Mouse (Mus musculus) left cerebral cortex, adult 18-20 months (tissue): ENCODE data around the gene Rnasel. TPM values are rescaled to one million over a fixed set of nuclear protein-coding genes. Genes with fewer than 3 reads are reported as not detected.
A peak's percentile ranks its signal among the peaks of the same experiment; 100 is the strongest.

Experiments
- DNase-seq, 2 experiments: peaks; one replicate each; pipeline ENCODE4 v3.0.0; 2021 to 2022; ENCODE audit warnings: low spot score in 2 of 2, mixed read lengths in 1 of 2
- long read RNA-seq, 2 experiments: library from polyadenylated mRNA; stranded (forward); transcript quantifications; one replicate each; pipeline ENCODE4 v2.0.0; 2021
- total RNA-seq, 2 experiments: library from RNA; stranded (reverse); gene quantifications; 2 replicates each; pipeline ENCODE4 v1.2.3; 2021

Gene Rnasel
- total RNA-seq, result 10 to 100 TPM; 11.7 to 13.4 TPM
- long read RNA-seq, experiment 1, partial matches to known transcripts, result 0 of 4 reads
- long read RNA-seq, experiment 1, other reads (novel, unspliced or antisense), result 4 of 4 reads
- long read RNA-seq, experiment 2, partial matches to known transcripts, result 0 of 1 reads
- long read RNA-seq, experiment 2, other reads (novel, unspliced or antisense), result 1 of 1 reads

- peak; percentile 64 to 68 for DNase-seq
These were observed at the start of gene Rnasel for GRCm38 (mm10) chr1:153749211-153749801. Gene Rnasel (plus strand): TSS chr1:153749426.

GRCm38 (mm10) chr1:153700448-153701063, 48.7 kb upstream of the Rnasel start:
- DNase-seq, result no peak

- DNase-seq, result no peak
These were observed 47.8 kb upstream of the Rnasel start for GRCm38 (mm10) chr1:153701461-153701860.

- no peak for DNase-seq
These were observed 46.9 kb upstream of the Rnasel start for GRCm38 (mm10) chr1:153702166-153702852.

GRCm38 (mm10) chr1:153702853-153703410, 46.3 kb upstream of the Rnasel start:
- no peak for DNase-seq

GRCm38 (mm10) chr1:153703445-153703991, 45.7 kb upstream of the Rnasel start:
- DNase-seq, result peak in 1 of 2 experiments; percentile 32

GRCm38 (mm10) chr1:153704174-153704573, 45.1 kb upstream of the Rnasel start:
- DNase-seq, result no peak

- DNase-seq, result no peak
These were observed 44.2 kb upstream of the Rnasel start for GRCm38 (mm10) chr1:153704996-153705395.

GRCm38 (mm10) chr1:153708626-153709025, 40.6 kb upstream of the Rnasel start:
- no peak for DNase-seq

- no peak for DNase-seq
These were observed 39.8 kb upstream of the Rnasel start for GRCm38 (mm10) chr1:153709451-153709850.

- no peak for DNase-seq
These were observed 37.5 kb upstream of the Rnasel start for GRCm38 (mm10) chr1:153711544-153712262.

- DNase-seq, result no peak
These were observed 36.6 kb upstream of the Rnasel start for GRCm38 (mm10) chr1:153712633-153713032.

- DNase-seq, result no peak
These were observed 31.2 kb upstream of the Rnasel start for GRCm38 (mm10) chr1:153717990-153718389.

GRCm38 (mm10) chr1:153720935-153721334, 28.3 kb upstream of the Rnasel start:
- DNase-seq, result no peak

GRCm38 (mm10) chr1:153721565-153722310, 27.5 kb upstream of the Rnasel start:
- no peak for DNase-seq

- no peak for DNase-seq
These were observed 25.8 kb upstream of the Rnasel start for GRCm38 (mm10) chr1:153723426-153723825.

GRCm38 (mm10) chr1:153726636-153727035, 22.6 kb upstream of the Rnasel start:
- DNase-seq, result no peak

GRCm38 (mm10) chr1:153729806-153730205, 19.4 kb upstream of the Rnasel start:
- no peak for DNase-seq

- no peak for DNase-seq
These were observed 18.6 kb upstream of the Rnasel start for GRCm38 (mm10) chr1:153730671-153731070.

- no peak for DNase-seq
These were observed 16.0 kb upstream of the Rnasel start for GRCm38 (mm10) chr1:153733181-153733580.
